Mouse (Mus musculus) ES-E14 (cell line): ENCODE data around the gene Ifit3b. TPM values are rescaled to one million over a fixed set of nuclear protein-coding genes. Genes with fewer than 3 reads are reported as not detected.
"Not testable (repeated sequence)": the region's sequence is repeated elsewhere in the genome, so short reads cannot be mapped to it uniquely, and the experiment has no call there.

Experiments
- DNase-seq: peaks from one replicate; pipeline ENCODE4 v3.0.0-alpha.2; 2013; ENCODE audit warnings: low read depth, low spot score
- H3K27ac ChIP-seq: 2 replicates; pipeline ENCODE4 v1.5.1; 2012; ENCODE audit warnings: low read depth, mild to moderate bottlenecking, low read length, moderate library complexity, mixed read lengths; ENCODE audit not compliant: poor library complexity, insufficient read depth, severe bottlenecking
- H3K36me3 ChIP-seq: 2 replicates; pipeline ENCODE4 v1.6.1; 2012; ENCODE audit warnings: mild to moderate bottlenecking, low read length, moderate library complexity, mixed read lengths; ENCODE audit not compliant: control insufficient read depth, poor library complexity, insufficient read depth, severe bottlenecking
- H3K4me1 ChIP-seq, 2 experiments: fragments of 150-350 bp in 1 of 2; sonication (generic) in 1 of 2; 2 replicates each; pipeline ENCODE4 v1.6.1; 2012; ENCODE audit warnings: low read length in 2 of 2, mild to moderate bottlenecking in 1 of 2, mixed read lengths in 1 of 2; ENCODE audit not compliant: control insufficient read depth in 2 of 2, insufficient read depth in 2 of 2, poor library complexity in 1 of 2
- H3K4me3 ChIP-seq, 2 experiments: fragments of 150-350 bp in 1 of 2; sonication (generic) in 1 of 2; 2 replicates each; pipeline ENCODE4 v1.5.1; 2012; ENCODE audit warnings: low read length in 2 of 2, low read depth in 1 of 2, mild to moderate bottlenecking in 1 of 2, mixed read lengths in 1 of 2; ENCODE audit not compliant: insufficient read depth in 1 of 2, poor library complexity in 1 of 2, severe bottlenecking in 1 of 2
- H3K9ac ChIP-seq: 2 replicates; pipeline ENCODE4 v1.6.1; 2012; ENCODE audit warnings: low read depth, mild to moderate bottlenecking, low read length, mixed read lengths; ENCODE audit not compliant: poor library complexity, insufficient read depth, severe bottlenecking
- H3K9me3 ChIP-seq: fragments of 150-350 bp; sonication (generic); 2 replicates; pipeline ENCODE4 v1.6.1; 2012; ENCODE audit warnings: low read depth, mild to moderate bottlenecking, low read length; ENCODE audit not compliant: control insufficient read depth, insufficient read depth
- CHD2 ChIP-seq: IDR thresholded peaks from 2 replicates; pipeline ENCODE4 v1.6.1; 2014; ENCODE audit warnings: mild to moderate bottlenecking, low read depth, low read length, inconsistent platforms
- HCFC1 ChIP-seq: IDR thresholded peaks from 2 replicates; pipeline ENCODE4 v1.6.1; 2012; ENCODE audit warnings: low read length, inconsistent platforms, borderline replicate concordance; ENCODE audit not compliant: insufficient read depth
- MAFK ChIP-seq: IDR thresholded peaks from 2 replicates; pipeline ENCODE4 v1.6.1; 2014; ENCODE audit warnings: mild to moderate bottlenecking, low read depth, low read length, inconsistent platforms; ENCODE audit not compliant: insufficient read depth
- ZC3H11A ChIP-seq: IDR thresholded peaks from 2 replicates; pipeline ENCODE4 v1.6.1; 2012; ENCODE audit warnings: low read depth, mild to moderate bottlenecking, inconsistent platforms, low read length, borderline replicate concordance
- ZNF384 ChIP-seq: IDR thresholded peaks from 2 replicates; pipeline ENCODE4 v1.6.1; 2012; ENCODE audit warnings: low read depth, low read length, inconsistent platforms
- in situ Hi-C, 2 experiments: fragments of 600-800 bp; cut with MboI; formaldehyde crosslinking; loops; one replicate each; pipeline ENCODE4 v1.15.1; 2025; ENCODE audit warnings: low sequenced_read_pairs in 2 of 2, inconsistent platforms in 1 of 2; ENCODE audit not compliant: unreplicated experiment in 2 of 2
- total RNA-seq: library from RNA; depleted of rRNA; stranded (reverse); fragments of 300-350 nt; gene quantifications from 2 replicates; pipeline ENCODE4 v1.2.3, GENCODE M21; 2012

The Ifit3b gene
- total RNA-seq, 1 experiment = not detected

DNA sequence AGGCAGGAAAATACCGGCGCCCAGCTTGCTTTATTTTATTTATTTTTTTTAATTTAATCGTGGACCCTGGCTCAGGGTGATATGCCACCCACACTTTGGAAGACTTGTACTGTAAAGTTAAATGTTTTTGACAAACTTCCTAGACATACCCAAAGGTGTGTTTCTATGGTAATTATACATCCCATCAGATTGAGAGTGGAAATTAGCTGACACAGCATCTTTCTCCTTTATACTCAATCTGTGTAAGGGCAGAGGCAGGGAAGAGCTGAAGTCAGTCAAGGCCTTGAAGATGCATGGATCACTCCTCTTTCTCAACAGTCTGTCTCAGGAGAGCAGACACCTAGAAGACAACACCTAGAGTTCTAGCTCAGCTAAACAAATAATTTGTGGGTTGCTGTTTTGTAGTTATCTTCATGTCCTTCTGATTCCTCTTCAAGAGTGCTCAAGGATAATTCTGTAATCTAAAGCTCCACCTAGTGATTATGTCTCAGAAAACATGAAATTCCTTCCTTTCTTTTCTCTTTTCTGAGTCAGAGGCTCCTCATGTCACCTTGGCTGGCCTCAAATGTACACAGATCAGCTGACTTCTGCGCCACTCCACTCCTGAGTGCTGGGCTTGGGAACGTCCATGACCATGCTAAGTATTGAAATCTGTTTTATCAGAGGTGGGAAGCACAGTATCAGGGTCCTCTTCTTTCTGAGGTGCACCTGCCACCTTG lies 21.9 kb upstream of the Ifit3b start:
- H3K36me3 ChIP-seq, DNase-seq, H3K9ac ChIP-seq, H3K4me3 ChIP-seq, H3K27ac ChIP-seq, H3K4me1 ChIP-seq, H3K9me3 ChIP-seq, in situ Hi-C loops: not testable (repeated sequence)
- TF ChIP-seq MAFK = peak; percentile 92

GRCm38 (mm10) chr19:34587898-34588692 lies 19.7 kb upstream of the Ifit3b start:
- H3K36me3 ChIP-seq, H3K9me3 ChIP-seq, H3K4me3 ChIP-seq, DNase-seq, H3K9ac ChIP-seq, H3K4me1 ChIP-seq, H3K27ac ChIP-seq, in situ Hi-C loops: not testable (repeated sequence)

GRCm38 (mm10) chr19:34588959-34589358 lies 18.8 kb upstream of the Ifit3b start:
- no peaks in the 10 kb centered on the region for H3K9me3 ChIP-seq
- TF ChIP-seq MAFK (no peak), CHD2 (no peak), HCFC1 (no peak), ZC3H11A (no peak), ZNF384 (no peak)
- H3K36me3 ChIP-seq = no peaks in the 10 kb centered on the region
- no peaks in the 10 kb centered on the region for H3K4me1 ChIP-seq
- H3K27ac ChIP-seq = no peak overlapping the region
- in situ Hi-C loops = no loop called here
- no peak overlapping the region for H3K4me3 ChIP-seq
- no peak for DNase-seq
- no peak overlapping the region for H3K9ac ChIP-seq

DNA sequence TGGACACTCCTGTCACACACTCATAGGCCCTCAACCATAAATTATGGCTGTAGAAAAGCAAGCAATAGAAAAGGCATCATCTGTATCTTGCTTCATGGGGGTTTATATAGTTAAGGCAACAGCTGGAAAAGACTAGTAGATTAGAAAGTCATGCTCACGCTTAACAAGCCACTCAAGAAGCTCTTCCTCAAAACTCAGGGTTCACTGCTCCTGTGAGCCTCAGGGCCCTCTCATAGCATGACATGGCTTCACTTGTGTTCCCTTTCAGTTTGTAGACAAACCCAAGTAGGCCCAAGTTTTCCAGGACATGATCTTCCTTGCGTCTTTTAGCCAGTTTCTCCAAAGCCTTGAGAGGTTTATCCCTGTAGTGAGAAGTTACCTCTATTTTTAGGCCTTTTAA lies 14.3 kb upstream of the Ifit3b start:
- in situ Hi-C loops = no loop called here

GRCm38 (mm10) chr19:34594523-34594922 lies 13.2 kb upstream of the Ifit3b start:
- H3K9me3 ChIP-seq, H3K4me3 ChIP-seq, in situ Hi-C loops, H3K4me1 ChIP-seq, H3K9ac ChIP-seq, DNase-seq, H3K36me3 ChIP-seq, H3K27ac ChIP-seq: not testable (repeated sequence)

More for the DNA sequence above, 14.3 kb upstream of the Ifit3b start:
- no peak for DNase-seq
- H3K4me1 ChIP-seq = no peaks in the 10 kb centered on the region
- H3K36me3 ChIP-seq = no peaks in the 10 kb centered on the region
- no peak overlapping the region for H3K27ac ChIP-seq
- no peak overlapping the region for H3K9ac ChIP-seq
- no peak for TF ChIP-seq ZNF384
- no peak for TF ChIP-seq ZC3H11A
- no peak for TF ChIP-seq HCFC1
- TF ChIP-seq MAFK = no peak
- TF ChIP-seq CHD2 = no peak
- no peak overlapping the region for H3K4me3 ChIP-seq
- no peaks in the 10 kb centered on the region for H3K9me3 ChIP-seq
